Mouse (Mus musculus) C2C12 (cell line): ENCODE measurements around the gene Paqr5.

Source experiments
- CEBPB ChIP-seq: IDR thresholded peaks from one replicate; pipeline ENCODE4 v1.6.1; 2011; ENCODE audit warnings: low read depth, mild to moderate bottlenecking, control low read depth, moderate library complexity
- CTCF ChIP-seq: IDR thresholded peaks from one replicate; pipeline ENCODE4 v1.5.1; 2011; ENCODE audit not compliant: control insufficient read depth, insufficient read depth, insufficient read length
- FOSL1 ChIP-seq: IDR thresholded peaks from one replicate; pipeline ENCODE4 v1.8.0; 2011; ENCODE audit warnings: mild to moderate bottlenecking, low read length; ENCODE audit not compliant: poor library complexity, insufficient read depth, severe bottlenecking
- MAX ChIP-seq: IDR thresholded peaks from one replicate; pipeline ENCODE4 v1.6.1; 2011; ENCODE audit warnings: mild to moderate bottlenecking, control low read depth
- MYOD1 ChIP-seq: IDR thresholded peaks from one replicate; pipeline ENCODE4 v1.6.1; 2011; ENCODE audit warnings: low read depth; ENCODE audit not compliant: control insufficient read depth, insufficient read length
- MYOG ChIP-seq: IDR thresholded peaks from one replicate; pipeline ENCODE4 v1.6.1; 2011; ENCODE audit not compliant: control insufficient read depth, insufficient read length; ENCODE audit errors: extremely low read depth
- USF1 ChIP-seq: IDR thresholded peaks from one replicate; pipeline ENCODE4 v1.6.1; 2011; ENCODE audit warnings: low read depth, mild to moderate bottlenecking, control low read depth, moderate library complexity

GRCm38 (mm10) chr9:61946623-61947401, 79.8 kb downstream of the Paqr5 start, which contains the start of gene Kif23:
- TF ChIP-seq CEBPB (no peak), CTCF (peak; percentile 77), USF1 (no peak), MYOD1 (no peak), MYOG (no peak), MAX (no peak), FOSL1 (no peak)
